Mouse (Mus musculus) kidney, postnatal 10 days (tissue): ENCODE results near the gene Iqcn.

Experiments used
- DNase-seq: peaks from one replicate; pipeline ENCODE4 v3.0.0; 2021; ENCODE audit warnings: mixed read lengths

Gene Iqcn

DNA sequence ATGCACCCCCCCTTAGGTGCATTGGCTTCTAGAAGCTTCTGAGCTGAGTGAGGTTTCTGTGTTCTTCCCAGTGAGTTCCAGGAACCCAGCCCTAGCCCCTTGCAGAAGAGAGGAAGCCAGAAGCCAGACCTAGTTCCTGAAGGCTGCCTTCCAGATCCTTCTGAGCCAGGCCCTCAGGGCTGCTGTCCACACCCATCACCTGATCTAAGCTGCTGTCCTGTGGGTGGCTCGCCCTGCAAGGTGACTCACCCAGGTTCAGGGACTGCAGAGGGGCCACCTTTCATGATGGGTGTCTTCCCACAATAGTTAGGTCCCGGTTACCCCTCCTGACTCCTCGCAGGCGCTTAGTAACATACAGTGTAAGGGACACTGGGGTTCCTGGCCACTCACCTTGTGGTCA is 23.9 kb upstream of the Iqcn start:
- DNase-seq, result no peak

DNA sequence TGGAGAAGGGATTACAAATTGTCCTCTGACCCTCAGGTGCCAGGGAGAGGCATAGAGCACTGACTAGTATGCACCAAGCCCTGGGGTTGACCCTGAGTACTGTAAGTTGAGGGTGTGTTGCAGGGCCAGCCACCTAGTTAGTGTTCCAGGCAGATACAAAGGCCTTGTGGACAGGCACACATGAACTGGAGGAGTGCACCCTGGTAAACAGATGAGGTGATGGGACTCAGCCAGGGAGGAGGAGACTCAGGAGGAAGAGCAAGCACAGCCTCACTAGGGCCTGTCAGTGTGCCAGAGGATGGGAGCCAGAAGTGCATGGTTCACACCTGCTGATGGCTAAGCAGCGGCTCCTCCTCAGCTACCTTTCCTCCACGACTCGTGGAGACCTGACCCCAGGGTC is 23.2 kb upstream of the Iqcn start:
- peak; percentile 67 for DNase-seq

DNA sequence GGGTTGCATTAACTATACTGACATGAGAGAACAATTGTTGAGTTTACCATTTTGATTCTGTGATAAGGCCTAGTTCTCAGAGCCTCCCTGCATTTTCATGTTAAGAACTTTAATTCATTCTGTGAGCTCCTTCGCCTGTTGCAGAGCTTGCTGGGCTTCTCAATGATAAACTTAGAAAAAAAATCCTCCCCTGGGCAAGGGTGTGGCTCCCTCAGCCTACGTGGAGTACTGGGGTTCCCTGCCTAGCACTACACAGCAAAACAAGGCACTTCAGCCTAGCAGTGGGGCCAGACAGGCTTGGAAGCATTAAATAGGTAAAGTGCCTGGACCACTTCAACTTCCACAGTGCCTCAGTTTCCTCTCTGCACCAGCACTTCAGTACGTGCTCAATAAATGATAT is 21.8 kb upstream of the Iqcn start:
- no peak for DNase-seq

GRCm38 (mm10) chr8:70682193-70682592 is 21.1 kb upstream of the Iqcn start:
- peak; percentile 73 for DNase-seq

GRCm38 (mm10) chr8:70682692-70683091 is 20.6 kb upstream of the Iqcn start:
- DNase-seq, result no peak

GRCm38 (mm10) chr8:70684291-70684690 is 19.0 kb upstream of the Iqcn start:
- DNase-seq, result no peak

DNA sequence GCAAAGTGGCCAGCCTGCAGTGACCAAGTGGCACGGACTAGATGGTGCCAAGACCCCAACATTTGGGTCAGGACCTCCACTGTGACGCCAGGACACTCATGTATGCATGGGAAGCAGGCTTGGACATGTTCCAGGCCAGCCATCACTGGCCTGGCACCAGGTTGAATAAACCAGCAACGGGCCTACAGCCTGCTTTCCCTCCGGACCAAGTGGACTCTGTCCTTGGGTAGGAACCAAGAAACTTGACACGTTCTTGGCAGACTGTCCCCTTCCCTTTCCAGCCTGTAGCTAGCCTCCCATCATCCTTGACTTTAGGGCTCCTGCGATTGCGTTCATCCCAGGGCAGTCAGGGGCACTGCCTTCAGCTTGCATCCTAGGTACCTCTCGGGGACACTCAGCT is 15.7 kb upstream of the Iqcn start:
- DNase-seq, result peak; percentile 84

DNA sequence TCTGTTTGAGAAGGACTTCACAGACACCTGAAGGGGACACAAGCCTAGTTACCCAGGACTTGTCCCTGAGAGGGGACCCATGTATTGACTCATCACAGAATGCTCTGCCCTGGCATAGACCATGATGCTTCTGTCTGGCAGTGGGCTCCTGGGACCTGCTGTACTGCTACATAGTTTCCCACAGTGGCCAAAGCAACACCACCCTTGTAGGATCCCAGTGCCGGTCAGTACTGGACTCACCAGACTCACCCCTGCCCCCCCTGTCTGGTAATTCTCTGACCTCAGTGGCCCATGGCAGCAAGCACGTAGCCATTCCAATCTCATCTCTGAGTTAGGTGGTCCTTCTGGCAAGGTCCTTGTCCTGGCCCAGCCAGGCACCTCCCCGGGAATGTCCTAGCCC is 15.1 kb upstream of the Iqcn start:
- DNase-seq, result no peak

- no peak for DNase-seq
Observed at GRCm38 (mm10) chr8:70689892-70690390, 13.3 kb upstream of the Iqcn start.

DNA sequence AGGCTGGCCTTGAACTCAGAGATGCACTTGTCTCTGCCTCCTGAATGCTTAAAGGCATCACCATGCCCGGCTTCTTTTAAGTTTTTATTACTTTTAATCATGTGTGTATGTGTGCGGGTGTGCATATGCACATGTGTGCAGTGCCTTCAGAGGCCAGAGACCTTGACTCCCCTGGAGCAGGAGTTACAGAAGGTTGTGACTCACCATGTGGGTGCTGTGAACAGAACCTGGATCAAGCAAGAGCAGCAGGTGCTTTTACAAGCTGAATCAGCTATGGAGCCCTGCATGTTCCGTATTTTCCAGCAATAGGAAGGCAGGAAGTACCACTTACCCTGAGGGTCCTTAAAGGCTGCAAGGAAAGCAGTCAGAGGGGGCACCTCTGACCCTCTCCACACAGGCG is 12.0 kb upstream of the Iqcn start:
- DNase-seq, result no peak

- DNase-seq, result peak; percentile 59
Observed at GRCm38 (mm10) chr8:70691727-70692231, 11.5 kb upstream of the Iqcn start.

GRCm38 (mm10) chr8:70693636-70694035 is 9.6 kb upstream of the Iqcn start:
- no peak for DNase-seq

GRCm38 (mm10) chr8:70695318-70696018 is 7.8 kb upstream of the Iqcn start:
- peak; percentile 77 for DNase-seq

- peak; percentile 91 for DNase-seq
Observed at GRCm38 (mm10) chr8:70696019-70696885, 7.0 kb upstream of the Iqcn start.

DNA sequence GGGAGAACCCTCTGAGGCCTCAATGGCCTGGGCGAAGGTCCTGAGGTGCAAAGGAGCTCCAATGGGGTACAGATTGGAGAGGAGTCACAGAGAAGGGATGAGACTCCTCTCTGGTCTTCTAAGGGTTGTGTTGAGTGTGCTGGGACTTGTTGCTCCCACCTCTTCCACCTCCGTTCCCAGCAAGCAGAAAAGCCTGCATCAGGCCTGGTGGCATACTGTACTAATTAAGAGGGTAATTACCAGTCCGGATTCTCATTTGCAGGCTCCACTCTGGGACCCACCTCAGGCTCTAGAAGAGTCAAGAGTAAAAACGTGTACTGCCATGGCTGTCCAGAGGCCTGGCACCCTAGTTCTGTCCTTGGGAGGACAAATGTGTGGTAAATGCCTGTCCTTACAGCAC is 6.3 kb upstream of the Iqcn start:
- no peak for DNase-seq

GRCm38 (mm10) chr8:70697366-70698250 is 5.6 kb upstream of the Iqcn start:
- no peak for DNase-seq

- peak; percentile 100 for DNase-seq
Observed at GRCm38 (mm10) chr8:70698310-70699109, 4.7 kb upstream of the Iqcn start, which contains the start of gene Jund. Gene Jund (plus strand): TSS chr8:70698949.

DNA sequence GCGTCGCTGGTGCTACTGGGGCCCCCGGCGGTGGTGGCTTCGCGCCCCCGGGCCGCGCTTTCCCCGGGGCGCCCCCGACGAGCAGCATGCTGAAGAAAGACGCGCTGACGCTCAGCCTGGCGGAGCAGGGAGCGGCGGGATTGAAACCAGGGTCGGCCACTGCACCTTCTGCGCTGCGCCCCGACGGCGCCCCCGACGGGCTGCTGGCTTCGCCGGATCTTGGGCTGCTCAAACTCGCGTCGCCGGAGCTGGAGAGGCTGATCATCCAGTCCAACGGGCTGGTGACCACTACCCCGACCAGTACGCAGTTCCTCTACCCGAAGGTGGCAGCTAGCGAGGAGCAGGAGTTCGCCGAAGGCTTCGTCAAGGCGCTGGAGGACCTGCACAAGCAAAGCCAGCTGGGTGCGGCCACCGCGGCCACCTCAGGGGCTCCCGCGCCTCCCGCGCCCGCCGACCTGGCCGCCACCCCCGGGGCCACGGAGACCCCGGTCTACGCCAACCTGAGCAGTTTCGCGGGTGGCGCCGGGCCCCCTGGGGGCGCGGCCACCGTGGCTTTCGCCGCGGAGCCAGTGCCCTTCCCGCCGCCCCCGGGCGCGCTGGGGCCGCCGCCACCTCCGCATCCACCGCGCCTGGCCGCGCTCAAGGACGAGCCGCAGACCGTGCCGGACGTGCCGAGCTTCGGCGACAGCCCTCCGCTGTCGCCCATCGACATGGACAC is 4.0 kb upstream of the Iqcn start:
- DNase-seq, result peak; percentile 76

- peak; percentile 90 for DNase-seq
Observed at GRCm38 (mm10) chr8:70699834-70700554, 3.3 kb upstream of the Iqcn start.

GRCm38 (mm10) chr8:70700555-70700922 is 2.7 kb upstream of the Iqcn start:
- DNase-seq, result peak; percentile 96
